Mouse (Mus musculus) gastrocnemius, postnatal 4 days (tissue): Measurements from ENCODE around the gene Ssr1. TPM values are rescaled to one million over a fixed set of nuclear protein-coding genes. Genes with fewer than 3 reads are reported as not detected.

ENCODE experiments used
- DNase-seq, 2 experiments: peaks; one replicate each; pipeline ENCODE4 v3.0.0; 2021 to 2022; ENCODE audit warnings: low spot score in 2 of 2, mixed read lengths in 2 of 2
- total RNA-seq, 2 experiments: library from RNA; stranded (reverse); gene quantifications; 2 replicates each; pipeline ENCODE4 v1.2.3; 2021

Ssr1 gene
- total RNA-seq, 2 experiments from 2014 or later: 98.4 to 104 TPM

DNA sequence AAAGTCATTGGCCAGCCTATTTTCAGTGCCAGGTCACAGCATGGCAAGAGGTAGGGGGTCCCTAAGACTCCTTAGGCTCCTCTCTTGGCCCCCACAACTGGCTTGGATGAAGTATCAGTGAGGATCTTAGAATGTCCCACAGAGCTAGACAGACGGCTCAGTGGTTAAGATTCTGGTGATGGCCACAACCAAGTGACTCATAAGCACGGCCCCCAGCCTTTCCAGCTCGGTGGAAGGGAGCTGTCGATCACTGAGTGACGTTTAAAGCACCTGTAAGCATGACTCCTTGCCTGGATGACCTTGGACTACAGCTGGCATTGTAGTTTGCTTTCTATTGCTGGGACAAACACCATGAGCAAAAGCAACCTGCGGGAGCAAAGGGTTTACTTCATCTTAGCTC lies 41.0 kb downstream of the Ssr1 start:
- DNase-seq: no peak

DNA sequence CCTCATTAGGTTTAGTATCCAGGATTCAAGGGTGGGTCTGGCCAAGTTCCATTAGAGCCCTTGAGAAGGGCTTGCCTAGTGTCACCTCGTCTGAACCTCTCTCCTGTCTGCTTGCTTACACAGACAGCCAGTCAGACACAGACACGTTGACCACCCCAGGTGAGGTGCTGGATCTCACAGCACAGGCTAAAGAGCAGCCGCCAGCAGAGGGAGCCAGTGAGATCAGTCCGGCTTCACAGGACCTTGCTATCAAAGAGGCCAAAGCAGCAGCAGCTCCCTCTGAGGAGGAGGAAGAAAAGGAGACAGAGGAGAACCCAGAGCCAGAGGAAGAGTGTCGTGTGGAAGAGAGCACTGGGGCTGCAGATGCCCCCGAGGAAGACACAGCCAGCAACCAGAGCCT lies 47.3 kb downstream of the Ssr1 start:
- DNase-seq: peak; percentile 66 to 81

DNA sequence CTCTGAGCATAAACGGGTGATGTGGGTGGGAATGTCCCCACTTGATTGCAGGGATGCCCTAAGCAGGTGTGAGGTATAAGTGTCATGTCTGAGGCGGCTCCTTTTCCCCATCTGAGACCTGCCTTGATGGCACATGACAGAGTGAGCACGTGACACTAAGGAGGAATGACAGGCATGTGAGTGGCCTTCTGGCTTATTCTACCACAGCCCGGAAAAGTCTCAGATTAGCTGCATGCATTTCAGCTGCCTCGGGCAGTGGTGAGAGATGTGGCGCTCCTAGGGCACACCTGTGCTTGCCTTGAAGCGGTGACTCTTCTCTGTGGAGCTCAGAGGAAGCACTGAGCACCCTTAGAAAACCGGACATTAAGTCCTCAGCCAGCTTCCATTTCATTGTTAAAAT lies 48.6 kb downstream of the Ssr1 start:
- no peak for DNase-seq

DNA sequence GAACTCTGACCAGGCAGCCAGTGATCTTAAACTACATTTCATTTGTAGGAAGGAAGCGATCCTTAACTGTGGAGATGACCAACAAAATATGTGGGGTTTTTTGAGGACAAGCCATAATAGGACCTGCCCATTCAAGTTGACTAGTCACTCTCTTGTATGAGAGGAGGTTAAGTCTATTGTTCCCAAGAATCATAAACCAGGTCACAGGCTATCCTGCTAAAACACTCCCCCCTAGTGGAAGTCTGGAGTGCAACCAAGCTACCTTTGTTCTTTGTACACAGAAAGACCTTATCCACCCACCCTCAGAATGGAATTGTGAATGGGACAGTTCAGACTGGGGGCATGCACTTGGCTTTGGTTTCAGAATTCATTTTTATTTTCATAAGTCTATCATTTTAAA lies 49.7 kb downstream of the Ssr1 start:
- DNase-seq: no peak

DNA sequence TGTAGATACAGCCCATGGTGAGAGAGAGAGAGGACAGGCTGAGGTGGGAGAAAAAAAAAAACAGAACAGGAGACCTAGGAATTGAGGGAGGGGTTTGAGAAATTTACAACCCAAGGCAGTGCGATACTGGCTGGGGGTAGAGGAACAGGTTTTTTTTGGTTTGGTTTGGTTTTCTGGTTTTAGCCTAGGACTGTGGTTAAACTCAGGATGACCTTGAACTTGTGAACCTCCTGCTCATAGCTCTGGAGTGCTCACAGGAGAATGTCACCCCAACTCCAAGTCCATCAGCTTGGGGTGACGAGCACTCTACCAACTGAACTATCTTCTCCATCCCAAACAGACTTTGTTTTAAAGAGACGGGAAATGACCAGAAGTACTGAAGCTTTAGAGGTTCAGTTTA lies 50.6 kb downstream of the Ssr1 start:
- DNase-seq: no peak

DNA sequence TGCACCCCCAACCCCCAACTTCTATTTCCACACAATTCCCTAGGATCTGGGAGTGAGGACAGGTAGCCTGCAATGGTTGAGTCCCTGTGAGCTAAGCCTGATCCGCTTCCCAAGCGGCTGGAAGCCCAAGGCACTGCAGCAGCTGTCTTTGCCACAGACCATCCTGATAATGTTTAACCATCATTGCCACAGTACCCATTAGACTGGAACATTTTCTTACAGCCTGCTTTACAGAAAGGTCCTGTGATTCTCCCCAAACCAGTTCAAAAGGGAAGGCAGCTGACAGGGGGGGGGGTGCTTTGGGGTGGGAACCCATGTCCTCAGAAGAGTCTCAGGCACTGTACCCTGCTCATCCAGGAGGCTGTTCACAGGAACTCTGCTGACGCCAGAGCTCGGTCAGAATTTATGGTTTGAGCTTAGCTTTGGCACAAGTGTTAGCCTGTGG lies 51.1 kb downstream of the Ssr1 start:
- no peak for DNase-seq

DNA sequence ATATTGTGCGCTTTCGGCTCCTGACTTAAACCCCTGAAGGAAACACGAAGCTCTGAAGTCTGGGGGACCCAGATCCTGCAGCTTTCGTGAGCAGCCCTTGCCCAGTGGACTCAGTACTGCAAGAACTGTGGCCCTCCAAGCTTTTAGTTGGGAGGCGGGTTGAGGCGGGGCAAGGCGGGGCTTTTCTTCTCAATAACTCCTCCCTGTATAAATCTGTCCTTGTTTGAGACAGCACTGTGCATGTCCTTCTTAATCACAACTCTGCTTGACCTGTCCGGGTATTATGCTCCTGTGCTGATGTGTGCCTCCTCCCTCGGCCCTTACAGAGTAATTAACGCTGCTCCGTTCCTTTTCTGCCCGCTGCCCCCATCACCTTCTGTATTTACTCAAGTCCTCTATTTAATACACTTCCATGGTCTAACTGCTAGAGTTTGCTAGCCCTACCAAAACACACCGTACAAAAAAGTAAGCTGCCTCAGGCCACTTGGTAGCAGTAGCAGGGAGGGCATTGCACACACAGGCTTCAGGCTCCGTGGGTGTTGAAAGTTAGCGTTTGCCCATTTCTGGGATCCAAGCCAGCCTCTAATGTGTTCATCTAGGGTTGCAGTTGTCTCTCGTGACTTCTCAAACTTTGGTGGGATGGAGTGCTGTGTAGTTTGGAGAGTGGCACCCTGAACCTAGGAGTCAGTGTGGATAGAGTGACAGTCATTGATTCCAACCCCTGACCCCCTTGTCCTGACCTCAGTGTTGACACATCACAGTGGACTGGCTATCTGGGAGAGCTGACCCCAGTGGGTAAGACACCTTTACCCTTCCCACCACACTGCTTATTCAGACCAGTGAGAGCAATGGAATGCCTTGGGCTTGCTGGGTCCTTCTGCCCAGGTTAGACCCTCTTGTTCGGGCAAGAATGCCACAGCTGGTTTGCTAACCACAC lies 51.8 kb downstream of the Ssr1 start:
- DNase-seq: no peak

DNA sequence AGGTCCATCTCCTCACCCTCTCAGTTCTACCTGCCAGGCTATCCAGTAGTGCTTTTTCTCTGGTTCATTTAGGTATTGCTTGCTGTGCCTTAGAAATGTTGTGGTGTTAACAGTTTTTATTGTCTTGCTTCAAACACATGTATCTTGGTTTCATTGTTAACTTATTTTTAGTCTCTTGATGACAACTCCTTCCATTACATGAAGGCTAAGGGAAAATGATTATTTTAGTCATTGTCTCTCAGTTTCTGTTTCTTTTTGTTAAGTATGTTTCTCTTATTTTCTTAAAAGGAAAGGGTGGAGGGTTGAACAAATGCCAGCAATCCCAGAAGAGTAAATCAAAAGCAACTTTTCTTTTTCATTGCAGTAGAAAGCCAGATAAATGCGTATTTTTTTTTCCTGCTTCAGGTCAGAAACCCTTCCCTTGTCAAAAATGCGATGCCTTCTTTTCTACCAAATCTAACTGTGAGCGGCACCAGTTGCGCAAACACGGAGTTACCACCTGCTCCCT lies 52.8 kb downstream of the Ssr1 start:
- no peak for DNase-seq

DNA sequence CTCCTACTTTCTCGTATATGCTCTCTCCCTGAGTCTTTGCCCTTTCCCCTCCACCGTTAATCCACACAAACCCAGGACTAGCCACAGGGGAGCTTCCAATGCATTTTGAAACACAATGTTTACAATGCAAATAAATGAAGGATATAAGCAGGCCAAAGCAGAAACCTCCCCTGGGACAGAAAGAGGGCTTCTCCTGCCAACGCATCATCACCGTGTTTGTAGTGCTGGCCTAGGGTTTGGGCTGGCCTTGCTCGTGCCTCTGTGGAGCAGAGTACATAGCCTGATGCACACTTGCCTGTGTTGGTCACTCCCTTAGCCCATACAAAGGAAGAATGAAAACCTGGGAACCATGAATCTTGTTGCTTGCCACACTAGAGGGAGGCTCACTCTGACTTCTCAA lies 53.4 kb downstream of the Ssr1 start:
- no peak for DNase-seq

DNA sequence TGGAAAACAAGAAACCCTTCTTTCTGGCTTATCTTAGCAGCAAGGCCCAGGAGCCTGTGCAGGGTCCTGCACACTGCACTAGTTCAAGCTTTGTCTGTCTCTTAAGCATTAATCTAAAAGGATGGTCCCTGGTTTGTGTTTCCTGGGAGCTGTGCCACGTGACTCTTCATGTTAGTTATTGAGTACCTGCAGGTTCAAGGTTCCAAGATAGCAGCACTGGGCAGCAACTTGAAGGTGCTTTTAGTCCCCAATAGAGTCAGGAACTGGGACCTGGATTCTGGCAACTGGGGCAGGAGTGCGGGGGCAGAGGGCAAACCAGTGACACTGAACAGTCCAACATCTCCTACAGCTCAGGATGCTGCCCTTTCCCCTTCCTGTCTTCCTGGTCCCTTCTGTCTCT lies 53.9 kb downstream of the Ssr1 start:
- no peak for DNase-seq

DNA sequence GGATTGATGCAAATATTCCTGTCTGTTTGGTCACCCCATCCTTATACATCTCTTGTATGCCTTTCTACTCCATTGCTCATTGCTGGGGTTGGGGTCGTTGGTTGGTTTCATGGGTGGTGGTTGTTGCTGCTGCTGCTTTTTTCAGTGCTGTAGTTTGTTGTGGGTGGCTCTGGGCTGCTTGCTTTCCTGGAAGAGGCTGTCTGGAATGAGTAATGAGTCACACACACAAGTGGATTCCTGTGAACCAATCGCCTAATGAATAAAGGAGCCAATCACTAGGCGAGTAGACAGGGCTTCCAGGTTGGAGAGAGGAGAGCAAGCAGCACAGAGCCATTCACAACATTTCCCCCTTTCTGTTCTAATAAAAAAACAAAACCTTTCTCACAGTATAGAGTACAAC lies 57.7 kb downstream of the Ssr1 start:
- no peak for DNase-seq

DNA sequence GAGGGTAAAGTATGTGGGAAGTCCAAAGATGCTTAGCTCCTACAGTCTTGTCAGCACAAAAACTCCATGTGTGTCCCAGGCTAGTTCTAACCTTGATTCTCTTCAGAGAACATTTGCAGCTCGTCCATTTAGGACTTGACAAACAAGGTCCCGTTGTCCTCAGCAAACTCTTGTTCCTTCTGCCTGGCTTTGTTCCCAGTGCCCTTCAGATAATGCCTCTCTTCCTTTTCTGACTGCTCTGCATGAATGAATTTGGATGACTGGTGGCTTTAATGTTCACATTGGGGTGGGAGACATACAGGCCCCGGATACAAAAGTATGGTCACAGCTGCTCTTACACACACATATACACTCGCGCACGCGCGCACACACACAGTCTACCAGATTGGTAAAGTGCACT lies 59.1 kb downstream of the Ssr1 start:
- DNase-seq: no peak

DNA sequence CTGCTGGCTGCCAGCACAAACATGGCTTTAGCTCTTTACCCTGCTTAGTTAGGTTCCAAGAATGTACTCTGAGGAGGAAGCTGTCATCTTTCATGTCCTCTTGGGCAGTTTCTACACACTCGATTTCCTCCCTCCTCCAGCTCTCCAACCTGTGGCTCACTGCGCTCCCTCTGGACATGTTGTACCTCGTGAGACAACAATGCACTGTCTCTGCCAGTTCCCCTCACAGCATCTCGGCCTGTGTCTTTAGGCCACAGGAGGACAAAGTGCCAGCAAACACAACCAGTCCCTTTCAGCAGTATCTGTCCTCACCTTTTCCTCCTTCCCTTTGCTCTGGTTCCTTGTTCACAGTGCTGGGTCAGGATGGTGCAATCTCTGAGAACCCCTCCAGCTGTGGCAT lies 59.9 kb downstream of the Ssr1 start:
- DNase-seq: no peak

DNA sequence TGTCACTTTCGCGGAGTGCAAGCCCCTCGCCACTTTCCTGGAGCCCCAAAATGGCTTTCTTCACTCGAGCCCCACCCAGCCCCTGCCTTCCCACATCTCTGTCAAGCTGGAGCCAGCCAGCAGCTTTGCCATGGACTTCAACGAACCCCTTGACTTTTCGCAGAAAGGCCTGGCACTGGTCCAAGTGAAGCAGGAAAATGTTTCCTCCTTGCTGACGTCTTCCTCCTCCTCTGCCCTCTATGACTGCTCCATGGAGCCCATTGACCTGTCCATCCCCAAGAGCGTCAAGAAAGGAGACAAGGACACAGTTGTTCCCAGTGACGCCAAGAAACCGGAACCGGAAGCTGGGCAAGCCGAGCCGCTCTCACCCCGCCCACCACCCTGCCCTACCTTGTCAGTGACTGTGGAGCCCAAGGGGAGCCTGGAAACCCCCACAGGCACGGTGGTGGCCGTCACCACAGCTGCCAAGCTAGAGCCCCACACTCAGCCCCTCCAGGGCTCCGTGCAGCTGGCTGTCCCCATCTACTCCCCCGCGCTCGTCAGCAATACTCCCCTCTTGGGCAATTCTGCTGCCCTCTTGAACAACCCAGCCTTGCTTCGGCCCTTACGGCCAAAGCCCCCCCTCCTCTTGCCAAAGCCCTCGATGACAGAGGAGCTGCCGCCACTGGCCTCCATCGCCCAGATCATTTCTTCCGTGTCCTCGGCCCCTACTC lies 62.7 kb downstream of the Ssr1 start:
- DNase-seq: no peak

DNA sequence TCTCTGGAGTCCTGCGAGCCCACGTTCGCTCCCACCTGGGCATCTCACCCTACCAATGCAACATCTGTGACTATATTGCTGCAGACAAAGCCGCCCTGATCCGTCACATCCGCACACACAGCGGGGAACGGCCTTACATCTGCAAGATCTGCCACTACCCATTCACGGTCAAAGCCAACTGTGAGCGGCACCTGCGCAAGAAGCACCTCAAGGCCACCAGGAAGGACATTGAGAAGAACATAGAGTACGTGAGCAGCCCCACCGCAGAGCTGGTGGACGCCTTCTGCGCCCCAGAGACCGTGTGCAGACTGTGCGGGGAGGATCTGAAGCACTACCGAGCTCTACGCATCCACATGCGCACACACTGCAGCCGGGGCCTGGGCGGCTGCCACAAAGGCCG lies 63.4 kb downstream of the Ssr1 start:
- no peak for DNase-seq

DNA sequence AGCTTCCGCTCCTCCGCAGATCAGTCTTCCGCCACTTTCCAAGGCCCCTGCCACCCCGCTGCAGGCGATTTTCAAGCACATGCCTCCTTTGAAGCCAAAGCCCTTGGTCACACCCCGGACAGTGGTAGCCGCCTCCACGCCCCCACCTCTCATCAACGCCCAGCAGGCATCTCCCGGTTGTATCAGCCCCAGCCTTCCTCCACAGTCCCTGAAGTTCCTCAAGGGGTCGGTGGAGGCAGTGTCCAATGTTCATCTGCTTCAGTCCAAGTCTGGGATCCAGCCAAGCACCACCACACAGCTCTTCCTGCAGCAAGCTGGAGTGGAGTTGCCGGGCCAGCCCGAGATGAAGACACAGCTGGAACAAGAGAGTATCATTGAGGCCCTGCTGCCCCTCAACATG lies 63.9 kb downstream of the Ssr1 start:
- DNase-seq: no peak

DNA sequence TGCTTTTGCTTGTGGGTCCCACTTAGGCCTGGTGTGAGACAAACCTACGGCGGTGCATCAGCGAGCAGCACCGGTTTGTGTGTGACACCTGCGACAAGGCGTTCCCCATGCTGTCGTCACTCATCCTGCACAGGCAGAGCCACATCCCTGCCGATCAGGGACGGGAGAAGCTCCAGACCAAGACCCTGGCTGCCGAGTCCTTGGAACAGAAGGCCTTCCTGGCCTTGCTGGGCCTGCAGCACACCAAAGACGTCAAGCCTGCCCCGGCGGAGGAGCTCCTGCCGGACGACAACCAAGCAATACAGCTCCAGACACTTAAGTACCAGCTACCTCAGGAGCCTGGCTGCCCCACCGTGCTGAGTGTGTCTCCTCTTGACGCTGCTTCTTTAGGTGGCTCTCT lies 64.5 kb downstream of the Ssr1 start:
- DNase-seq: no peak

DNA sequence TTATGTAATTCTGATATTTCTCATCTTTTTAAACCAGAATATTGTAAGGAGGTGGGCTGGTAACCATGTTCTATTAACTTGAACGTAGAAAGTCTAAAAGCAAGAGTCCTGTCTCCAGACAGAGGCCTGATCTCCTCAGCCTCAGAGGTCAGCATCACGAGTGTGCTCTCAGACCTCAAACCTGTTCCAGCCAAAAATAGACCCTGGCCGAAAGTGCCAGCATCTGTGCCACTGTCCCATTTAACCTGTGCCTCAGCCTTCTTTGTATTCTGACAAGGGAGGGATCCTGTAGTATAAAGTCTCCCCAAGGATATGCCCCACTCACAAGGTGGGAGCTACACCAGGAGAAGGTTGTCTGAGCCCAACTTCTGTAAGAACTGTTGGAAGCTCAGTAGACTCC lies 67.6 kb downstream of the Ssr1 start:
- no peak for DNase-seq

DNA sequence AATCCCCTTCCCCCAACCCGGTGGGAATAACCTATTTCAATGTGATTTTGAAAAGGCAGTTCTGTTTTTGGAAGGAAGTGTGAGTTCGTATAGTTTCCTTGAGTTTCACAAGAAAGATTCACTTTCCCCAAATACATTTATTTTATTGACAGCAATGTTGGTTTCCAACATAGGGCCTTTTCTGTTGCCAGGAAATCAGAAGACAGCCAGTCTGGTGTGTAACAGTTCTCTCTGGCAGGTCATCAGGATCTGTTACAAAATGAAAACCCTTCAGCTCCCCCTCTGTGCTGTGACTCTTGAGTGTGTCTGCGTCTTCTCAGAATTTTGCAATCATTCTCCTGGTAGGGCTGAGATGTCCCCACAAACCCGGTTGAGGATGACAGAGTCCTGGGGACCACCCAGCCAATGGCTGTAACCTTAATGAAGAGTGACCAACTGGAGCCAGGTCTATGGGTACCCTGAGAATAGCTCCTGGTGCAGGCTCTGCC lies 69.5 kb downstream of the Ssr1 start:
- DNase-seq: no peak

DNA sequence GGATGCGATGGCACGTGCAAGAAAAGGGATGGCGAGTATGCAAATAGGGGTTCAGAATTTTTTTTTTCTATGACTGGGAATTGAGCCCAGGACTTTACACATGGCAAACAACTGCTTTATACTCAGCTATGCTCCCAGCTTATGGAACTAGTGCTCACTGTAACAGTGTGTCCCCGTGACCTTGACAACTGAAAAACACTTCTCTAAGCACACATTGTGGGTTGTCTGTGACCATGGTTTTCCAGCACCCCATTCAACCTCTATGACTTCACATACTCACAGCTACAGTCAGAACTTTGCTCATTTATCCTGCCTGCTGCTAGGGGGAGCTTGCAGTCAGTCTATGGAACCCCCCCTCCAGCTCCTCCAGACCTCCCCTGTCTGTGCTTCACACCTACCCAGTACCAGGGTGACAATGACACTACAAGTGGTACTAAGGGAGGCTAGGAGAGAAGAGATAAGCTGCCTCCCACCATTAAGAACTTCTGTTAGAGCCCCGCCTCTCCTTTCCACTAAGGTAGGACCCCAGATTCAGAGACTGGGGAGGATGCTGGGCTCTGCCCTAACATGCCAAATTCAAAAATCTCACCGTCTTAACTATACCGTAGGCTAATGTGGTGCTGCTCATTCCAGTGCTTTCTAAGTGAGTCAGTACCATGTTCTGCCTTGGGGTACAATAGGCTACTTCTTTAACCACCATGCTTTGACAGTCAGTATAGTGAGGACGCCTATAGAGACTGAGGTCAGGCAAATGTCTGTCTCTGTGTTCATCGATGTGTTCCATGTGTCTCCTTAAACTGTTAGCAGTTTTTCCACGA lies 70.2 kb downstream of the Ssr1 start:
- DNase-seq: no peak

DNA sequence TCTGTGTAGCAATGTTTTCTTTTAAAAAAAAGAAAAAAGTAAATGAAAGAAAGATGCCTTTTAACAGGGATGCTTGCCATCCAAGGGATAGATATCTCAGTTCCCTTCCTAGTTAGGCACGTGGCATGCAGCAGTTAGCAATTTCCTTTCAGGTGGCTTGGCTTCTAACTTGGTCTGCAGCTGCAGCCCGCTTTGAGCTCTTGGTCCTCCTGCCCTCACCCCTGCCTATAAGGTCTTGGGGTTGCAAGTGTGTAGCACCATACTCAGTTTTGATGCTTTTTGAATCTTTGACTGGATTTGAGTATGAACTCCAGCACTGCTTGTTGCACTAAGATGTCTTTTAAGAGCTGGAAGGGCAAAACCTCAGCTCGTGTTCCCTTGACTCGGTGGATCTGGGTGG lies 70.9 kb downstream of the Ssr1 start:
- DNase-seq: no peak
